Mouse (Mus musculus) embryonic facial prominence, embryonic 13.5 days (tissue): ENCODE data around the gene Myh6. TPM values are rescaled to one million over a fixed set of nuclear protein-coding genes. Genes with fewer than 3 reads are reported as not detected.
"Not testable (repeated sequence)": the region's sequence is repeated elsewhere in the genome, so short reads cannot be mapped to it uniquely, and the experiment has no call there.

Source experiments
- ATAC-seq: fragments of 200-750 bp; cut with Nextera tagmentation; 2 replicates; pipeline ENCODE4 v1.8.0; 2017; ENCODE audit warnings: low read depth; ENCODE audit not compliant: insufficient number of reproducible peaks, insufficient read depth, low FRiP score, low TSS enrichment
- H3K27ac ChIP-seq: fragments of 300-500 bp; sonication (generic); 2 replicates; pipeline ENCODE4 v1.5.1; 2015; ENCODE audit warnings: moderate library complexity, mild to moderate bottlenecking, inconsistent platforms
- H3K27me3 ChIP-seq: fragments of 300-500 bp; sonication (generic); 2 replicates; pipeline ENCODE4 v1.6.1; 2015; ENCODE audit warnings: mild to moderate bottlenecking, inconsistent platforms
- H3K36me3 ChIP-seq: fragments of 300-500 bp; sonication (generic); 2 replicates; pipeline ENCODE4 v1.6.1; 2015; ENCODE audit warnings: mild to moderate bottlenecking, inconsistent platforms
- H3K4me1 ChIP-seq: fragments of 300-500 bp; sonication (generic); 2 replicates; pipeline ENCODE4 v1.6.1; 2015; ENCODE audit warnings: inconsistent platforms
- H3K4me2 ChIP-seq: fragments of 300-500 bp; sonication (generic); 2 replicates; pipeline ENCODE4 v1.6.1; 2015; ENCODE audit warnings: moderate library complexity, mild to moderate bottlenecking, inconsistent platforms
- H3K4me3 ChIP-seq: fragments of 300-500 bp; sonication (generic); 2 replicates; pipeline ENCODE4 v1.5.1; 2015; ENCODE audit warnings: mild to moderate bottlenecking, inconsistent platforms
- H3K9ac ChIP-seq: fragments of 300-500 bp; sonication (generic); 2 replicates; pipeline ENCODE4 v1.6.1; 2015; ENCODE audit warnings: mild to moderate bottlenecking, inconsistent platforms
- H3K9me3 ChIP-seq: fragments of 300-500 bp; sonication (generic); 2 replicates; pipeline ENCODE4 v1.6.1; 2016; ENCODE audit warnings: inconsistent platforms
- WGBS: fragments of 180-500 bp; shearing (Covaris S2); methylation state at CpG from one replicate; pipeline ENCODE4 v1.1.7; 2015; ENCODE audit warnings: mixed read lengths; 5-methylcytosine and 5-hydroxymethylcytosine counted together
- polyA plus RNA-seq: library from polyadenylated mRNA; unstranded; fragments of >200 nt; fragmentation: Nextera tagmentation; extraction: Ambion mirVana; gene quantifications from 2 replicates; pipeline ENCODE4 v1.2.1, GENCODE M21; 2015

The Myh6 gene
- polyA plus RNA-seq, 1 experiment from 2014 or later: 0.74 TPM

- no peak for ATAC-seq
- no peaks in the 10 kb centered on the region for H3K4me1 ChIP-seq
- no peak overlapping the region for H3K4me2 ChIP-seq
- no peak overlapping the region for H3K4me3 ChIP-seq
- WGBS: 83% methylated on average over 3 of the region's 3 CpGs
- no peak overlapping the region for H3K27ac ChIP-seq
- no peaks in the 10 kb centered on the region for H3K36me3 ChIP-seq
- H3K9ac ChIP-seq: no peak overlapping the region
- no peaks in the 10 kb centered on the region for H3K27me3 ChIP-seq
- H3K9me3 ChIP-seq: no peaks in the 10 kb centered on the region
These were observed 11.2 kb downstream of the Myh6 start for GRCm38 (mm10) chr14:54955481-54955880.

GRCm38 (mm10) chr14:54954474-54954873, 12.3 kb downstream of the Myh6 start:
- no peak overlapping the region for H3K9ac ChIP-seq
- no peaks in the 10 kb centered on the region for H3K27me3 ChIP-seq
- no peak overlapping the region for H3K27ac ChIP-seq
- WGBS: 60% methylated on average over 3 of the region's 3 CpGs
- H3K4me3 ChIP-seq: no peak overlapping the region
- no peak for ATAC-seq
- no peak overlapping the region for H3K4me2 ChIP-seq
- no peaks in the 10 kb centered on the region for H3K9me3 ChIP-seq
- no peaks in the 10 kb centered on the region for H3K4me1 ChIP-seq
- no peaks in the 10 kb centered on the region for H3K36me3 ChIP-seq

- 92% methylated on average over 8 of the region's 8 CpGs for WGBS
- H3K27ac ChIP-seq: no peak overlapping the region
- no peak overlapping the region for H3K9ac ChIP-seq
- ATAC-seq: no peak
- H3K4me1 ChIP-seq: no peaks in the 10 kb centered on the region
- no peaks in the 10 kb centered on the region for H3K36me3 ChIP-seq
- no peaks in the 10 kb centered on the region for H3K9me3 ChIP-seq
- H3K27me3 ChIP-seq: no peaks in the 10 kb centered on the region
- H3K4me2 ChIP-seq: no peak overlapping the region
- no peak overlapping the region for H3K4me3 ChIP-seq
These were observed 13.0 kb downstream of the Myh6 start for GRCm38 (mm10) chr14:54953664-54954206.

GRCm38 (mm10) chr14:54951587-54951986, 15.1 kb downstream of the Myh6 start:
- Histone ChIP-seq H3K4me1 (no peaks in the 10 kb centered on the region), H3K27ac (no peak overlapping the region), H3K36me3 (no peaks in the 10 kb centered on the region), H3K9me3 (no peaks in the 10 kb centered on the region), H3K9ac (no peak overlapping the region), H3K27me3 (no peaks in the 10 kb centered on the region), H3K4me3 (no peak overlapping the region), H3K4me2 (no peak overlapping the region)
- 87% methylated on average over 6 of the region's 6 CpGs for WGBS
- ATAC-seq: no peak

GRCm38 (mm10) chr14:54950493-54950892, 16.2 kb downstream of the Myh6 start:
- H3K9me3 ChIP-seq: no peaks in the 10 kb centered on the region
- H3K4me1 ChIP-seq: no peaks in the 10 kb centered on the region
- no peaks in the 10 kb centered on the region for H3K36me3 ChIP-seq
- no peak for ATAC-seq
- H3K9ac ChIP-seq: no peak overlapping the region
- H3K4me2 ChIP-seq: no peak overlapping the region
- no peak overlapping the region for H3K4me3 ChIP-seq
- H3K27ac ChIP-seq: no peak overlapping the region
- H3K27me3 ChIP-seq: no peaks in the 10 kb centered on the region
- 63% methylated on average over 12 of the region's 12 CpGs for WGBS

GRCm38 (mm10) chr14:54948781-54949180, 17.9 kb downstream of the Myh6 start:
- 85% methylated on average over 9 of the region's 9 CpGs for WGBS
- no peak overlapping the region for H3K4me2 ChIP-seq
- ATAC-seq: no peak
- no peak overlapping the region for H3K9ac ChIP-seq
- no peaks in the 10 kb centered on the region for H3K4me1 ChIP-seq
- H3K27ac ChIP-seq: no peak overlapping the region
- H3K36me3 ChIP-seq: no peaks in the 10 kb centered on the region
- H3K27me3 ChIP-seq: no peaks in the 10 kb centered on the region
- H3K9me3 ChIP-seq: no peaks in the 10 kb centered on the region
- no peak overlapping the region for H3K4me3 ChIP-seq

- 86% methylated on average over 11 of the region's 11 CpGs for WGBS
- not testable (repeated sequence) for H3K4me3 ChIP-seq, H3K4me1 ChIP-seq, H3K9ac ChIP-seq, H3K27ac ChIP-seq, H3K9me3 ChIP-seq, H3K27me3 ChIP-seq, H3K36me3 ChIP-seq, H3K4me2 ChIP-seq, ATAC-seq
These were observed 19.7 kb downstream of the Myh6 start for GRCm38 (mm10) chr14:54947008-54947407.

- Histone ChIP-seq H3K36me3 (no peaks in the 10 kb centered on the region), H3K27ac (no peak overlapping the region), H3K4me1 (peaks cover 3% of the 10 kb centered on the region; the same call in 1 of the 2 replicates), H3K4me3 (no peak overlapping the region), H3K9me3 (no peaks in the 10 kb centered on the region), H3K9ac (no peak overlapping the region), H3K27me3 (no peaks in the 10 kb centered on the region), H3K4me2 (no peak overlapping the region)
- no peak for ATAC-seq
- 85% methylated on average over 19 of the region's 19 CpGs for WGBS
These were observed 20.6 kb downstream of the Myh6 start for GRCm38 (mm10) chr14:54945975-54946704.

- no peak overlapping the region for H3K9ac ChIP-seq
- H3K9me3 ChIP-seq: no peaks in the 10 kb centered on the region
- no peak overlapping the region for H3K4me2 ChIP-seq
- no peak overlapping the region for H3K4me3 ChIP-seq
- WGBS: 70% methylated on average over 2 of the region's 2 CpGs
- no peak overlapping the region for H3K27ac ChIP-seq
- H3K27me3 ChIP-seq: no peaks in the 10 kb centered on the region
- H3K36me3 ChIP-seq: no peaks in the 10 kb centered on the region
- peaks cover 5% of the 10 kb centered on the region; the same call in 1 of the 2 replicates for H3K4me1 ChIP-seq
- no peak for ATAC-seq
These were observed 21.8 kb downstream of the Myh6 start for GRCm38 (mm10) chr14:54944939-54945338.

- whole genome bisulfite sequencing: 92% methylated on average over 7 of the region's 7 CpGs
- H3K36me3 ChIP-seq: no peaks in the 10 kb centered on the region
- H3K4me3 ChIP-seq: no peak overlapping the region
These were observed 22.8 kb downstream of the Myh6 start for GRCm38 (mm10) chr14:54943971-54944370.

GRCm38 (mm10) chr14:54942479-54942878, 24.2 kb downstream of the Myh6 start:
- no peak overlapping the region for H3K9ac ChIP-seq
- peaks cover 5% of the 10 kb centered on the region; the same call in 1 of the 2 replicates for H3K4me1 ChIP-seq
- no peaks in the 10 kb centered on the region for H3K9me3 ChIP-seq
- no peak overlapping the region for H3K27ac ChIP-seq
- H3K36me3 ChIP-seq: no peaks in the 10 kb centered on the region
- WGBS: 86% methylated on average over 8 of the region's 8 CpGs
- H3K4me3 ChIP-seq: no peak overlapping the region
- H3K4me2 ChIP-seq: no peak overlapping the region
- no peak for ATAC-seq
- H3K27me3 ChIP-seq: no peaks in the 10 kb centered on the region

More at GRCm38 (mm10) chr14:54943971-54944370, 22.8 kb downstream of the Myh6 start:
- no peak overlapping the region for H3K4me2 ChIP-seq
- no peak overlapping the region for H3K9ac ChIP-seq
- peaks cover 5% of the 10 kb centered on the region; the same call in 1 of the 2 replicates for H3K4me1 ChIP-seq
- no peak for ATAC-seq
- H3K27me3 ChIP-seq: no peaks in the 10 kb centered on the region
- no peaks in the 10 kb centered on the region for H3K9me3 ChIP-seq
- H3K27ac ChIP-seq: no peak overlapping the region
